Mouse (Mus musculus): ENCODE results near the gene Abcb8. TPM values are rescaled to one million over a fixed set of nuclear protein-coding genes. Genes with fewer than 3 reads are reported as not detected.
A peak's percentile ranks its signal among the peaks of the same experiment; 100 is the strongest.

The Abcb8 gene
- 10 to 100 TPM; 46.7 to 51.4 TPM for total RNA-seq (2021)
- long read RNA-seq, experiment 1, transcript Abcb8-201 (16 exons, 2,939 nt): major isoform, 47 of 67 reads
- long read RNA-seq, experiment 1, partial matches to known transcripts: 7 of 67 reads
- long read RNA-seq, experiment 1, other reads (novel, unspliced or antisense): 13 of 67 reads
- long read RNA-seq, experiment 2, transcript Abcb8-201 (16 exons, 2,939 nt): major isoform, 43 of 61 reads
- long read RNA-seq, experiment 2, partial matches to known transcripts: 7 of 61 reads
- long read RNA-seq, experiment 2, other reads (novel, unspliced or antisense): 11 of 61 reads

GRCm38 (mm10) chr5:24393392-24393997 lies at the start of gene Abcb8:
Abcb8 (plus strand) TSS chr5:24393663.
- DNase-seq (ENCODE audit: low spot score in 2 of 2): peak; percentile 90 to 91
- intact Hi-C loops (cut with DNase I): no loop called here

DNA sequence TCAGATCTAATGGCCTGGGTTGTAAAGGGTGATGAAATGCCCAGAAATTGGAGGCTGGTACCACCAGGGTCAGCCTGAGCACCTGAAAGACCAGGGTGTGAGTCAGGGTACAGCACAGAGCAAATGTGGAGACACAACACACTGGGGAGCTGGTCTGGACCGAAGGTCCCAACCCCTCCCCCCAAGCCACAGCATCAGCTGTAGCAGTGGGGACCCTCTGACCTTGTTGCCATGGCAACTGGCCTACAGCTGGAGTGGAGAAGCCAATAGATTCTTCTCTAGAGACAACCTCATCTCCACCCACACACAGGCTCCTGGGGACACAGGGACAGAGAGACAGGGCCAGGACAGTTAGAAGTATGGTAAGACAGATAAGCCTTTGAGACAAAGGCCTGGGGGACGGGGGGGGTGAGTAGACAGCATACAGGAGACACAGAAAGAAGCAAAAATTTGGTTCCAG lies 49.5 kb upstream of the Abcb8 start:
- intact Hi-C loops (cut with DNase I): no loop called here
- DNase-seq (ENCODE audit: low spot score in 2 of 2): no peak

DNA sequence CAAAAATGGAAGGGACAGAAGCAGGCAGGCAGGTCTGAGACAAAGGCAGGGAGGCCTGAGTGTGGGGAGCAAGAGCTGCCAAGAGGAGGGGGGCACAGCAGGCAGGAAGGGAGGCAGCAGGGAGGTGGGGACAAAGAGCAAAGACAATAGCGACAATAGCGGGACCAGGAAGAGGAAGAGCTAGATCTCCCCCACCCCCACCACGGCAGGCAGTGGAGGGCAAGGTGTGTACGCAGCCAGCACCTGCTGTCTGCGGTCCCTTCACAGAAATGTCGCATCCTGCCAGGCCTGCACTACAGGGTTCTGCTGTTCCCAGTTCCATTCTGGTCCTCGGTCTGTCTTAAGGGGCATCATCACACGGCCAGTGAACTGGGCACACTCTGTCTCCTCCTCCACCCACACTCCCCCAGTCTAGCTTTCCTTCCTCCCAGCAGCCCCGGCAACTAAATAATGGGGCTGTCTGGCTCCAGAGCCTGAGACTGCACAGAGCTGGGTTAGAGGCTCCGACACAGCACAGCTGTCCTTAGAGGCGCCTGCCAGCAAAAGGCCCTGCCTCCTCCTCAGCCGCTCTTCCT lies 48.9 kb upstream of the Abcb8 start:
- intact Hi-C loops (cut with DNase I): no loop called here
- peak in 1 of 2 experiments; percentile 25 for DNase-seq (ENCODE audit: low spot score in 2 of 2)

GRCm38 (mm10) chr5:24346313-24346712 lies 47.1 kb upstream of the Abcb8 start:
- intact Hi-C loops (cut with DNase I): no loop called here
- no peak for DNase-seq (ENCODE audit: low spot score in 2 of 2)

GRCm38 (mm10) chr5:24347186-24347875 lies 46.1 kb upstream of the Abcb8 start:
- DNase-seq (ENCODE audit: low spot score in 2 of 2): no peak
- intact Hi-C loops (cut with DNase I): no loop called here

GRCm38 (mm10) chr5:24348128-24348527 lies 45.3 kb upstream of the Abcb8 start:
- intact Hi-C loops (cut with DNase I): no loop called here
- peak in 1 of 2 experiments; percentile 74 for DNase-seq (ENCODE audit: low spot score in 2 of 2)

GRCm38 (mm10) chr5:24348546-24348945 lies 44.9 kb upstream of the Abcb8 start:
- intact Hi-C loops (cut with DNase I): no loop called here
- DNase-seq (ENCODE audit: low spot score in 2 of 2): no peak

DNA sequence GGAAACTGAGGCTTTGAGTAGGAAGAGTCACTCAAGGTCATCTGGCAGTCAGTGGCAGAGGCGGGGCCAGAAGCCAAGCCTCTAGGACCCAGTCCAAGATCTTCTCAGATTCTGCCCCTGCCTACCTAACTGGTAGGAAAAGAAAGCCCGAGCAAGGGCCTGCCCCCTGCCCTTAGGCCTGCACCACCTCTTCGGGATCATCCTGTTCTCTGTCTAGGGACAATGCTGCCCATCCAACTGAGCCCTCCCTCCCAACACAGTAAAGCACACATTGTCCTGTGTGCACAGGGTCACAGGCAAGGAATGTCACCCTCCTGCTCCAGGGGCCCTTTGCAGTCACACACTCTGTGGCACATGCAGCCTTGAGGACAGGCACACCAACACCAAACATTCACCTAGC lies 43.4 kb upstream of the Abcb8 start:
- intact Hi-C loops (cut with DNase I): no loop called here
- DNase-seq (ENCODE audit: low spot score in 2 of 2): no peak

- intact Hi-C loops (cut with DNase I): no loop called here
- DNase-seq (ENCODE audit: low spot score in 2 of 2): no peak
These were observed 42.8 kb upstream of the Abcb8 start for GRCm38 (mm10) chr5:24350531-24351250.

DNA sequence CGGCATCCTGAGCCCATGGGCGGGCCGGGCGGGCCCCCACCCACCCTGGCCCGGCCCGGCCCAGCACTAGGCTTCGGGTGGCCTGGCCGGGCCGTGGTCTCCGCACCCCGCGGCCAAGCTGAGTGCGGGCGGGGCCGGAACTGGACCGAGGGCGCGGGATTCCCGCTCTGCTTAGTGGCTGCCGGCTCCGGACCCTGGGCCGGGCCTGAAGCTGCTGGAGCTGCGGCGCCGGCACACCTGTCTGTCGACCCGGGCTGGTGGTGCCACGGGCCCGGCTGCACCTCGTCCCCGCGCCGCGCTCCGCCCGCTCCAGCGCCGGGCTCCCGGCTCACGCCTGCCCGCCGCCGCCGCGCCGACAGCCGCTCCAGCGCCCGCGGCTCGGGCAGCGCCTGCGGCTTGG lies 42.2 kb upstream of the Abcb8 start, which contains the start of gene Kcnh2:
Kcnh2 (minus strand) TSS at position 327 of the 400 bp plus-strand sequence.
- intact Hi-C loops (cut with DNase I): no loop called here
- no peak for DNase-seq (ENCODE audit: low spot score in 2 of 2)

GRCm38 (mm10) chr5:24351701-24352171 lies 41.7 kb upstream of the Abcb8 start:
- intact Hi-C loops (cut with DNase I): no loop called here
- peak; percentile 80 to 90 for DNase-seq (ENCODE audit: low spot score in 2 of 2)

GRCm38 (mm10) chr5:24352251-24352859 lies 41.1 kb upstream of the Abcb8 start:
- peak; percentile 18 to 27 for DNase-seq (ENCODE audit: low spot score in 2 of 2)
- intact Hi-C loops (cut with DNase I): no loop called here

DNA sequence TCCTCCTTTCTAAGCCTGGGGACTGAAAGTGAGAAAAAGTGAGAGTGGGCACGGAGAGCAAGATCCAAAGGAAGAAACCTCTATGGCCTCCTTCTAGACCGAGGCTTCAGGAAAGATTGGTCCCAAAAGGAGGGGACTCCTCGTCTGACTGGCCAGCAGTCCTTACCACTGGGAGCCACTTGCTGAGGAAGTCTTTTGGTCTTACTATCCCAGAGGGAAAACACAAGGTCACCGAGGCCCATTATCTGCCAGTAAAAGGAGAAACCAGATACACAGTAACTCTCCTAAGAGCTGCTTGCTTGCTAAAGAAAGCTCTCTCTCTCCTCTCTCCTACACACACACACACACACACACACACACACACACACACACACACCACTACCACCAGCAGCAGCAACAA lies 40.1 kb upstream of the Abcb8 start:
- intact Hi-C loops (cut with DNase I): no loop called here
- DNase-seq (ENCODE audit: low spot score in 2 of 2): no peak

- intact Hi-C loops (cut with DNase I): no loop called here
These were observed 36.7 kb upstream of the Abcb8 start for GRCm38 (mm10) chr5:24356764-24357163.

GRCm38 (mm10) chr5:24357461-24357860 lies 36.0 kb upstream of the Abcb8 start:
- DNase-seq (ENCODE audit: low spot score in 2 of 2): no peak
- intact Hi-C loops (cut with DNase I): no loop called here

More at GRCm38 (mm10) chr5:24356764-24357163, 36.7 kb upstream of the Abcb8 start:
- DNase-seq (ENCODE audit: low spot score in 2 of 2): peak in 1 of 2 experiments; percentile 29

DNA sequence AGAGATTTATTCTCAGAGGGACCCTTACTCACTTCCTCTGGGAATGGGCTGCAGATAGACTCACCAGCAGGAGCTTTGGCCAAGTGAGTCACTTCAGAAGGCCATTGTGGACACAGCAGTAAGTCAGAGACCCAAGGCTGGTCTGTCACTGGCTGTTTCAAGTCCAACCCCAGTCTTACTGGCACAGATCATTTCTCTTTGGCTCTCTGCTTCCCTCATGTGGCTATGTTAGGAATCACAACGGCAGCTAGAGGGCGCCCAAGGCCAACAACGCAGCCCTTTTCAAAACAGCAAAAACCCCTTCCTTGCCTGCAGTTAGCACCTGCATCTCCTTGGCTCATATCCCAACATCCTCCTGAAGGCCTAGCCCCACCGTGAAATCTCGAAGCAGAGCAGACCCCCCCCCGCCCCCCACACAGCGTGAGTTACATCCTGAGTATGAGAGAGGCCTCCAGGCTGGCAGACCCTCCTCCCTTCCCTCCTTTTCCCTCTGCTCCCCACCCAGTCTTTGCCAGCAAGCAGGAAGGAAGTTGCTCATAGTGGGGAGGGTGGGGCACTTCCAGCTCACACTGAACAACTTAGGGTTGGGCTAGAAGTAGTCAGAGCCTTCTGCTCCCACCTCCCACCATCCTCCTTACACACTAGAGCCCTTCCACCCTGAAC lies 32.5 kb upstream of the Abcb8 start:
- DNase-seq (ENCODE audit: low spot score in 2 of 2): peak; percentile 83 to 91
- intact Hi-C loops (cut with DNase I): loop anchor here (2.0 kb wide), 1 partner anchor 94 kb away; no protein-coding TSS in a partner anchor

DNA sequence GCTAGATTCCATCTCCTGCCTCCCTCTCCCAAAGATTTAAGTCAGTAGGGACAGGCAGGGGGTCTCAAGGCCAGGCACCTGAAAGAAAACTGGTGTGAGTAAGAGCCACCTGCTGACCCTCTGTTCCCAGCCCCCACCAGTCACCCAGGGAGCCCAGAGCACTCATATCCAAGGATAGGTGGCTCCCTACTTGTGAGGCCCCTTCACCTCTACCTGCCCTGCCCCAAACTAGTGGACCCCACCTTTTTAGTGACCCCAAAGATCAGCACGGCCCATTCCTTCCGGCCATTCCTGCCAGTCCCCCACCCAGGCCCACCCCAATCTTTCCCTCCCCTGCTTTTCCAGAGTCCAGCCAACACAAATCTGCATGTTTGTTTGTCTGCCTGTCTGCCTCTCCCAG lies 30.0 kb upstream of the Abcb8 start:
- no peak for DNase-seq (ENCODE audit: low spot score in 2 of 2)
- intact Hi-C loops (cut with DNase I): no loop called here

DNA sequence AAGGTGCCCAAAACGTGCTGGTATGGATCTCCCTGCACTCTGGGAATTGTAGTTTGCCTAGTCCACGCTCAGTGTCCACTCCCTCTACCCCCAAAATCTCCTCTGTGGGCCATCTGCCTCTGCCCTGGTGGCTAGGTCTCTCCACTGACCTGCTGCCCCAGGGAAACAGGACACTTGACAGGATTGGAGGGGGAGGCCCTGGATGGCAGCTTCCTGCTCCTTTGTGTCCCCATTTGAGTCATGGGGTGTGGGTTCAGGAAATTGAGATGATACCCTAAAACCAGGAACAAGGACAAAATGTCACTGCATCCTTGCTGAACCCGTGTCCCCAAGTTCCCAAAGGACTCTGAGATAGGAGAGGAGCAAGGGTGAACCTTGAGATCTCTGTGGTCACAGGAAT lies 29.4 kb upstream of the Abcb8 start:
- intact Hi-C loops (cut with DNase I): no loop called here
- DNase-seq (ENCODE audit: low spot score in 2 of 2): no peak

Measured in left cerebral cortex, postnatal 14 days (tissue).